ENCODE assay signal across 29 mouse cellular contexts in the genomic region with DNA sequence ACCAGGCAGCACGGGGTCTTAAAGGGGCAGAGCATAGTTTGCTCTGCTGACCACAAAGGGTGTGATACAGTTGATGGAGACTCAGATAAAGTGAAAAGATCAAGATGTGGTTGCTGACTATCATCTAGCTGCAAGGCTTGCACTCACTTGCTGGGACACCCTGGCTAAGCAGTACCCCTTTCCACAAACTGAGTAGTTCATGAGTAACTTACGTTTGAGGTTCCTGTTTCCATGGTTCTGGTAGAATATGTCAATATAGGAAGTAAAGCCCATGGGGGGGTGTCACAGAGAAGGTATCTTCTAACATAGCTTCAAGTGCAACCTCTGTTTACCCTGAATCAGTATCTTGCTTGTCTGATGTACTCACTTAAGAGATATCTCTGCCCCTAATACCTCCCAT. TPM values are rescaled to one million over a fixed set of nuclear protein-coding genes. Genes with fewer than 3 reads are reported as not detected.
"Had no signal": no experiment of that assay in that cellular context is flagged by ENCODE, and none has a peak within 500 bp of the region (broad histone marks: within the 10 kb centered on the region; RNA-seq: fewer than 3 reads in every experiment).

No protein-coding gene starts in this region.

- ATAC-seq: intestine, embryonic 15.5 days; midbrain, embryonic 16.5 days had no signal

- H3K9me3 ChIP-seq: intestine, embryonic 15.5 days; kidney, embryonic 15.5 days; limb, embryonic 10.5 days; limb, embryonic 13.5 days; midbrain, embryonic 12.5 days had no signal

- H3K27ac ChIP-seq: intestine, embryonic 15.5 days; kidney, embryonic 15.5 days; left cerebral cortex, adult 2 months; limb, embryonic 10.5 days; limb, embryonic 13.5 days; macrophage; midbrain, embryonic 12.5 days; stomach, postnatal 0 days had no signal

- H3K27me3 ChIP-seq: intestine, embryonic 15.5 days; kidney, embryonic 15.5 days; limb, embryonic 13.5 days; midbrain, embryonic 12.5 days had no signal

- H3K4me3 ChIP-seq: intestine, embryonic 15.5 days; kidney, embryonic 15.5 days; left cerebral cortex, adult 2 months; limb, embryonic 10.5 days; limb, embryonic 13.5 days; midbrain, embryonic 12.5 days had no signal

- DNase-seq: kidney, adult 11 months; kidney, adult 8-10 months; kidney, postnatal 10 days; kidney, postnatal 36 days; layer of hippocampus, postnatal 36 days; lung, adult 18-20 months; right cerebral cortex, adult 18-20 months; right cerebral cortex, postnatal 14 days; right cerebral cortex, postnatal 4 days; thymus, adult 2 months; thymus, postnatal 14 days; thymus, postnatal 4 days had no signal

- H3K4me1 ChIP-seq: intestine, embryonic 15.5 days; kidney, embryonic 15.5 days; limb, embryonic 10.5 days; limb, embryonic 13.5 days; midbrain, embryonic 12.5 days had no signal

- H3K36me3 ChIP-seq: intestine, embryonic 15.5 days; kidney, embryonic 15.5 days; limb, embryonic 10.5 days; limb, embryonic 13.5 days; midbrain, embryonic 12.5 days had no signal

- H3K4me2 ChIP-seq: intestine, embryonic 15.5 days; kidney, embryonic 15.5 days; limb, embryonic 13.5 days; midbrain, embryonic 12.5 days had no signal

- H3K9ac ChIP-seq: intestine, embryonic 15.5 days; kidney, embryonic 15.5 days; limb, embryonic 13.5 days; midbrain, embryonic 12.5 days had no signal

RNA-seq across cellular contexts. Expression of gene S100a9, which starts 2.0 kb away (rescaled TPM):
- total RNA-seq: left cerebral cortex, postnatal 25 days had no signal

RNA-seq across cellular contexts. Expression of gene S100a8, which starts 24.7 kb away (rescaled TPM):
- total RNA-seq: left cerebral cortex, postnatal 25 days had no signal

RNA-seq across cellular contexts. Expression of gene Pglyrp4, which starts 33.2 kb away (rescaled TPM):
- total RNA-seq: layer of hippocampus, adult 8-10 months; layer of hippocampus, postnatal 10 days; layer of hippocampus, postnatal 36 days; left cerebral cortex, adult 2 months; left cerebral cortex, postnatal 25 days; liver, adult 2 months had no signal
- polyA plus RNA-seq: intestine, embryonic 15.5 days; kidney, embryonic 15.5 days; limb, embryonic 10.5 days; liver, adult 2 months; lung, embryonic 16.5 days; macrophage; midbrain, embryonic 12.5 days; midbrain, embryonic 16.5 days; neural tube, embryonic 11.5 days; neural tube, embryonic 14.5 days; stomach, embryonic 14.5 days had no signal

RNA-seq across cellular contexts. Expression of gene S100a7a, which starts 39.7 kb away (rescaled TPM):
- total RNA-seq: liver, adult 2 months had no signal
- polyA plus RNA-seq: limb, embryonic 10.5 days; limb, embryonic 13.5 days; liver, adult 2 months; macrophage; midbrain, embryonic 16.5 days; neural tube, embryonic 11.5 days; neural tube, embryonic 14.5 days; stomach, embryonic 14.5 days had no signal
